Mouse (Mus musculus): ENCODE measurements at regions not wholly inside any gene's neighbourhood (a gene's known extent, or its start where the extent isn't known, plus 50 kb on each side); places are given as distances from the start of the nearest gene placed in this dataset.
A peak's percentile ranks its signal among the peaks of the same experiment; 100 is the strongest.

- WGBS, result 63% methylated on average over 1 of the region's 1 CpGs
- Histone ChIP-seq H3K36me3 (no peaks in the 10 kb centered on the region), H3K4me3 (replicated peaks) (no peak overlapping the region), H3K9ac (no peak overlapping the region), H3K27me3 (no peaks in the 10 kb centered on the region), H3K4me1 (peaks cover 3% of the 10 kb centered on the region; the same call in 1 of the 2 replicates), H3K9me3 (replicated peaks) (no peaks in the 10 kb centered on the region), H3K4me2 (replicated peaks) (no peak overlapping the region), H3K27ac (replicated peaks) (0 out of 2 replicates have a peak overlapping the region, but pooled peaks have one; percentile 22)
- ATAC-seq (ENCODE audit: insufficient number of reproducible peaks, low FRiP score, low TSS enrichment, low read depth), result no peak
Observed at GRCm38 (mm10) chr16:87027621-87028020, 326.4 kb upstream of the N6amt1 start.

- no peak overlapping the region for H3K9ac ChIP-seq
- no peak overlapping the region for H3K4me2 ChIP-seq (replicated peaks)
- H3K27ac ChIP-seq (replicated peaks), result no peak overlapping the region
- no peaks in the 10 kb centered on the region for H3K9me3 ChIP-seq (replicated peaks)
- no peak for ATAC-seq (ENCODE audit: insufficient number of reproducible peaks, low FRiP score, low TSS enrichment, low read depth)
- WGBS, result 87% methylated on average over 4 of the region's 4 CpGs
- H3K4me3 ChIP-seq (replicated peaks), result no peak overlapping the region
- H3K36me3 ChIP-seq, result no peaks in the 10 kb centered on the region
- H3K27me3 ChIP-seq, result no peaks in the 10 kb centered on the region
- peaks cover 3% of the 10 kb centered on the region; the same call in 1 of the 2 replicates for H3K4me1 ChIP-seq
Observed at GRCm38 (mm10) chr16:87022041-87022440, 331.9 kb upstream of the N6amt1 start.

- Histone ChIP-seq H3K27ac (replicated peaks) (peak overlapping the region; percentile 76), H3K4me1 (peaks cover 4% of the 10 kb centered on the region; the same call in 1 of the 2 replicates), H3K9ac (no peak overlapping the region), H3K36me3 (no peaks in the 10 kb centered on the region), H3K27me3 (no peaks in the 10 kb centered on the region), H3K4me3 (replicated peaks) (no peak overlapping the region), H3K4me2 (replicated peaks) (no peak overlapping the region), H3K9me3 (replicated peaks) (no peaks in the 10 kb centered on the region)
- ATAC-seq (ENCODE audit: insufficient number of reproducible peaks, low FRiP score, low TSS enrichment, low read depth), result no peak
- WGBS, result 44% methylated on average over 7 of the region's 7 CpGs
Observed at GRCm38 (mm10) chr16:87017107-87017670, 336.8 kb upstream of the N6amt1 start.

GRCm38 (mm10) chr16:87001579-87001978, 352.4 kb upstream of the N6amt1 start:
- H3K4me3 ChIP-seq (replicated peaks), result no peak overlapping the region
- WGBS, result 52% methylated on average over 3 of the region's 3 CpGs
- H3K27me3 ChIP-seq, result no peaks in the 10 kb centered on the region
- H3K4me2 ChIP-seq (replicated peaks), result no peak overlapping the region
- no peaks in the 10 kb centered on the region for H3K36me3 ChIP-seq
- no peak overlapping the region for H3K9ac ChIP-seq
- H3K9me3 ChIP-seq (replicated peaks), result no peaks in the 10 kb centered on the region
- peak overlapping the region; percentile 60; the same call in 1 of the 2 replicates for H3K27ac ChIP-seq (replicated peaks)
- peak; percentile 34; the same call in 1 of the 2 replicates for ATAC-seq (ENCODE audit: insufficient number of reproducible peaks, low FRiP score, low TSS enrichment, low read depth)
- peaks cover 9% of the 10 kb centered on the region for H3K4me1 ChIP-seq

GRCm38 (mm10) chr16:87001135-87001534, 352.9 kb upstream of the N6amt1 start:
- H3K27me3 ChIP-seq, result no peaks in the 10 kb centered on the region
- no peaks in the 10 kb centered on the region for H3K36me3 ChIP-seq
- peak; percentile 89 for ATAC-seq (ENCODE audit: insufficient number of reproducible peaks, low FRiP score, low TSS enrichment, low read depth)
- WGBS, result 27% methylated on average over 3 of the region's 3 CpGs
- H3K4me1 ChIP-seq, result peaks cover 9% of the 10 kb centered on the region
- no peaks in the 10 kb centered on the region for H3K9me3 ChIP-seq (replicated peaks)
- no peak overlapping the region for H3K4me3 ChIP-seq (replicated peaks)
- peak overlapping the region; percentile 60; the same call in 1 of the 2 replicates for H3K27ac ChIP-seq (replicated peaks)
- no peak overlapping the region for H3K9ac ChIP-seq
- H3K4me2 ChIP-seq (replicated peaks), result no peak overlapping the region

- no peaks in the 10 kb centered on the region for H3K4me1 ChIP-seq
- no peak overlapping the region for H3K9ac ChIP-seq
- no peak overlapping the region for H3K4me2 ChIP-seq (replicated peaks)
- no peak overlapping the region for H3K27ac ChIP-seq (replicated peaks)
- 52% methylated on average over 3 of the region's 3 CpGs for WGBS
- ATAC-seq (ENCODE audit: insufficient number of reproducible peaks, low FRiP score, low TSS enrichment, low read depth), result no peak
- H3K9me3 ChIP-seq (replicated peaks), result no peaks in the 10 kb centered on the region
- H3K4me3 ChIP-seq (replicated peaks), result no peak overlapping the region
- no peaks in the 10 kb centered on the region for H3K36me3 ChIP-seq
- no peaks in the 10 kb centered on the region for H3K27me3 ChIP-seq
Observed at GRCm38 (mm10) chr16:86971691-86972090, 382.3 kb upstream of the N6amt1 start.

- Histone ChIP-seq H3K4me3 (replicated peaks) (no peak overlapping the region), H3K4me2 (replicated peaks) (no peak overlapping the region), H3K4me1 (no peaks in the 10 kb centered on the region), H3K9ac (no peak overlapping the region), H3K9me3 (replicated peaks) (no peaks in the 10 kb centered on the region), H3K36me3 (no peaks in the 10 kb centered on the region), H3K27ac (replicated peaks) (no peak overlapping the region), H3K27me3 (no peaks in the 10 kb centered on the region)
- ATAC-seq (ENCODE audit: insufficient number of reproducible peaks, low FRiP score, low TSS enrichment, low read depth), result no peak
- WGBS, result 85% methylated on average over 6 of the region's 6 CpGs
Observed at GRCm38 (mm10) chr16:86949681-86950080, 404.3 kb upstream of the N6amt1 start.

- 71% methylated on average over 6 of the region's 6 CpGs for WGBS
- Histone ChIP-seq H3K27me3 (no peaks in the 10 kb centered on the region), H3K27ac (replicated peaks) (no peak overlapping the region), H3K4me3 (replicated peaks) (no peak overlapping the region), H3K9ac (no peak overlapping the region), H3K9me3 (replicated peaks) (no peaks in the 10 kb centered on the region), H3K4me2 (replicated peaks) (no peak overlapping the region), H3K36me3 (no peaks in the 10 kb centered on the region), H3K4me1 (no peaks in the 10 kb centered on the region)
- ATAC-seq (ENCODE audit: insufficient number of reproducible peaks, low FRiP score, low TSS enrichment, low read depth), result no peak
Observed at GRCm38 (mm10) chr16:86945531-86946144, 408.3 kb upstream of the N6amt1 start.

- no peaks in the 10 kb centered on the region for H3K9me3 ChIP-seq (replicated peaks)
- no peaks in the 10 kb centered on the region for H3K36me3 ChIP-seq
- ATAC-seq (ENCODE audit: insufficient number of reproducible peaks, low FRiP score, low TSS enrichment, low read depth), result no peak
- no peak overlapping the region for H3K9ac ChIP-seq
- no peak overlapping the region for H3K4me2 ChIP-seq (replicated peaks)
- H3K27ac ChIP-seq (replicated peaks), result no peak overlapping the region
- no peak overlapping the region for H3K4me3 ChIP-seq (replicated peaks)
- no peaks in the 10 kb centered on the region for H3K27me3 ChIP-seq
- no peaks in the 10 kb centered on the region for H3K4me1 ChIP-seq
Observed at GRCm38 (mm10) chr16:86945058-86945457, 408.9 kb upstream of the N6amt1 start.

- Histone ChIP-seq H3K27me3 (no peaks in the 10 kb centered on the region), H3K27ac (replicated peaks) (no peak overlapping the region), H3K4me1 (no peaks in the 10 kb centered on the region), H3K9me3 (replicated peaks) (no peaks in the 10 kb centered on the region), H3K36me3 (no peaks in the 10 kb centered on the region), H3K4me2 (replicated peaks) (no peak overlapping the region), H3K4me3 (replicated peaks) (no peak overlapping the region), H3K9ac (no peak overlapping the region)
- 73% methylated on average over 2 of the region's 2 CpGs for WGBS
- ATAC-seq (ENCODE audit: insufficient number of reproducible peaks, low FRiP score, low TSS enrichment, low read depth), result no peak
Observed at GRCm38 (mm10) chr16:86934989-86935388, 419.0 kb upstream of the N6amt1 start.

GRCm38 (mm10) chr16:86932765-86933164, 421.2 kb upstream of the N6amt1 start:
- Histone ChIP-seq H3K27me3 (no peaks in the 10 kb centered on the region), H3K9ac (no peak overlapping the region), H3K4me2 (replicated peaks) (no peak overlapping the region), H3K4me1 (no peaks in the 10 kb centered on the region), H3K9me3 (replicated peaks) (no peaks in the 10 kb centered on the region), H3K4me3 (replicated peaks) (no peak overlapping the region), H3K36me3 (no peaks in the 10 kb centered on the region), H3K27ac (replicated peaks) (peak overlapping the region; percentile 73)
- WGBS, result 41% methylated on average over 3 of the region's 3 CpGs
- ATAC-seq (ENCODE audit: insufficient number of reproducible peaks, low FRiP score, low TSS enrichment, low read depth), result peak; percentile 80
